Mouse (Mus musculus) stomach, embryonic 14.5 days (tissue): ENCODE data around the gene Hoxb4. TPM values are rescaled to one million over a fixed set of nuclear protein-coding genes. Genes with fewer than 3 reads are reported as not detected.
A peak's percentile ranks its signal among the peaks of the same experiment; 100 is the strongest.

Experiments used
- ATAC-seq: fragments of 200-750 bp; cut with Nextera tagmentation; 2 replicates; pipeline ENCODE4 v1.8.0; 2017; ENCODE audit warnings: low read depth, moderate TSS enrichment; ENCODE audit not compliant: insufficient number of reproducible peaks, insufficient read depth, low FRiP score
- H3K27ac ChIP-seq: fragments of 300-500 bp; sonication (generic); 2 replicates; pipeline ENCODE4 v1.5.1; 2014; ENCODE audit warnings: mild to moderate bottlenecking, low read length, moderate library complexity, mixed read lengths
- H3K27me3 ChIP-seq: fragments of 300-500 bp; sonication (generic); 2 replicates; pipeline ENCODE4 v1.6.1; 2014; ENCODE audit warnings: low read length, control low read depth, mixed read lengths; ENCODE audit not compliant: control insufficient read depth, insufficient read depth
- H3K36me3 ChIP-seq: fragments of 300-500 bp; sonication (generic); 2 replicates; pipeline ENCODE4 v1.6.1; 2014; ENCODE audit warnings: mild to moderate bottlenecking, control low read depth, low read length, moderate library complexity, mixed read lengths; ENCODE audit not compliant: control insufficient read depth, insufficient read depth
- H3K4me1 ChIP-seq: fragments of 300-500 bp; sonication (generic); 2 replicates; pipeline ENCODE4 v1.6.1; 2014; ENCODE audit warnings: low read length, control low read depth, mixed read lengths; ENCODE audit not compliant: control insufficient read depth, insufficient read depth
- H3K4me2 ChIP-seq: fragments of 300-500 bp; sonication (generic); replicated peaks from 2 replicates; pipeline ENCODE4 v1.6.1; 2014; ENCODE audit warnings: low read depth, low read length, control low read depth
- H3K4me3 ChIP-seq: fragments of 300-500 bp; sonication (generic); 2 replicates; pipeline ENCODE4 v1.5.1; 2014; ENCODE audit warnings: low read depth, low read length, control low read depth
- H3K9ac ChIP-seq: fragments of 300-500 bp; sonication (generic); replicated peaks from 2 replicates; pipeline ENCODE4 v1.6.1; 2014; ENCODE audit warnings: low read depth, mild to moderate bottlenecking, control low read depth, low read length, moderate library complexity, mixed read lengths
- H3K9me3 ChIP-seq: fragments of 300-500 bp; sonication (generic); 2 replicates; pipeline ENCODE4 v1.6.1; 2016; ENCODE audit warnings: low read depth, low read length, control low read depth; ENCODE audit not compliant: control insufficient read depth
- WGBS: fragments of 180-500 bp; shearing (Covaris S2); extraction: QIAGEN DNeasy Blood & Tissue Kit; methylation state at CpG from one replicate; pipeline ENCODE4 v1.1.7; 2014; 5-methylcytosine and 5-hydroxymethylcytosine counted together
- polyA plus RNA-seq: library from polyadenylated mRNA; unstranded; fragments of >200 nt; fragmentation: Nextera tagmentation; extraction: Ambion mirVana; gene quantifications from 2 replicates; pipeline ENCODE4 v1.2.1, GENCODE M21; 2014

Gene Hoxb4
- polyA plus RNA-seq, 1 experiment from 2014 or later: 3.7 TPM

- peaks cover 6% of the 10 kb centered on the region; the same call in 1 of the 2 replicates for H3K27me3 ChIP-seq
These were observed 11.7 kb upstream of the Hoxb4 start for GRCm38 (mm10) chr11:96306183-96306907.

GRCm38 (mm10) chr11:96306908-96307269, 11.2 kb upstream of the Hoxb4 start:
- peak overlapping the region; percentile 83 for H3K9ac ChIP-seq
- H3K27me3 ChIP-seq: peaks cover 4% of the 10 kb centered on the region; the same call in 1 of the 2 replicates
- ATAC-seq: no peak
- no peaks in the 10 kb centered on the region for H3K9me3 ChIP-seq
- 16% methylated on average over 13 of the region's 13 CpGs for WGBS
- H3K36me3 ChIP-seq: no peaks in the 10 kb centered on the region
- peaks cover 6% of the 10 kb centered on the region; the same call in 1 of the 2 replicates for H3K4me1 ChIP-seq
- H3K27ac ChIP-seq: peak overlapping the region; percentile 100
- H3K4me3 ChIP-seq: peak overlapping the region; percentile 47
- H3K4me2 ChIP-seq: peak overlapping the region; percentile 95

More at GRCm38 (mm10) chr11:96306183-96306907, 11.7 kb upstream of the Hoxb4 start:
- 26% methylated on average over 7 of the region's 7 CpGs for WGBS
- Histone ChIP-seq H3K9me3 (no peaks in the 10 kb centered on the region), H3K4me3 (peak overlapping the region; percentile 47), H3K9ac (peak overlapping the region; percentile 83), H3K36me3 (no peaks in the 10 kb centered on the region), H3K27ac (peak overlapping the region; percentile 100), H3K4me2 (peak overlapping the region; percentile 95), H3K4me1 (peaks cover 6% of the 10 kb centered on the region; the same call in 1 of the 2 replicates)
- ATAC-seq: no peak

- H3K4me2 ChIP-seq: peak overlapping the region; percentile 95
- peaks cover 3% of the 10 kb centered on the region; the same call in 1 of the 2 replicates for H3K27me3 ChIP-seq
- H3K4me3 ChIP-seq: peak overlapping the region; percentile 47
- peak overlapping the region; percentile 100 for H3K27ac ChIP-seq
- peak overlapping the region; percentile 83 for H3K9ac ChIP-seq
- WGBS: 22% methylated on average over 4 of the region's 4 CpGs
- no peak for ATAC-seq
- H3K9me3 ChIP-seq: no peaks in the 10 kb centered on the region
- H3K4me1 ChIP-seq: peaks cover 13% of the 10 kb centered on the region; the same call in 1 of the 2 replicates
- no peaks in the 10 kb centered on the region for H3K36me3 ChIP-seq
These were observed 9.3 kb upstream of the Hoxb4 start for GRCm38 (mm10) chr11:96308763-96309162.

GRCm38 (mm10) chr11:96309288-96309687, 8.8 kb upstream of the Hoxb4 start:
- peaks cover 3% of the 10 kb centered on the region; the same call in 1 of the 2 replicates for H3K27me3 ChIP-seq
- peaks cover 18% of the 10 kb centered on the region; the same call in 1 of the 2 replicates for H3K4me1 ChIP-seq
- no peak for ATAC-seq
- no peaks in the 10 kb centered on the region for H3K36me3 ChIP-seq
- WGBS: 23% methylated on average over 4 of the region's 4 CpGs
- no peaks in the 10 kb centered on the region for H3K9me3 ChIP-seq
- peak overlapping the region; percentile 47 for H3K4me3 ChIP-seq
- peak overlapping the region; percentile 95 for H3K4me2 ChIP-seq
- H3K9ac ChIP-seq: peak overlapping the region; percentile 83
- H3K27ac ChIP-seq: peak overlapping the region; percentile 100

GRCm38 (mm10) chr11:96310183-96310938, 7.7 kb upstream of the Hoxb4 start:
- 15% methylated on average over 20 of the region's 20 CpGs for WGBS
- peak overlapping the region; percentile 83 for H3K9ac ChIP-seq
- peak overlapping the region; percentile 95 for H3K4me2 ChIP-seq
- no peak for ATAC-seq
- peak overlapping the region; percentile 100 for H3K27ac ChIP-seq
- no peaks in the 10 kb centered on the region for H3K9me3 ChIP-seq
- peak overlapping the region; percentile 47 for H3K4me3 ChIP-seq
- H3K27me3 ChIP-seq: peaks cover 3% of the 10 kb centered on the region; the same call in 1 of the 2 replicates
- H3K4me1 ChIP-seq: peaks cover 20% of the 10 kb centered on the region; the same call in 1 of the 2 replicates
- no peaks in the 10 kb centered on the region for H3K36me3 ChIP-seq

- no peaks in the 10 kb centered on the region for H3K27me3 ChIP-seq
- peak overlapping the region; percentile 100 for H3K27ac ChIP-seq
- H3K36me3 ChIP-seq: no peaks in the 10 kb centered on the region
- ATAC-seq: no peak
- H3K9me3 ChIP-seq: no peaks in the 10 kb centered on the region
- peaks cover 24% of the 10 kb centered on the region for H3K4me1 ChIP-seq
- peak overlapping the region; percentile 47 for H3K4me3 ChIP-seq
- peak overlapping the region; percentile 83 for H3K9ac ChIP-seq
- peak overlapping the region; percentile 95 for H3K4me2 ChIP-seq
- WGBS: 13% methylated on average over 6 of the region's 6 CpGs
These were observed 7.0 kb upstream of the Hoxb4 start for GRCm38 (mm10) chr11:96311097-96311496.

- H3K9me3 ChIP-seq: no peaks in the 10 kb centered on the region
- peak overlapping the region; percentile 95 for H3K4me2 ChIP-seq
- no peaks in the 10 kb centered on the region for H3K36me3 ChIP-seq
- no peaks in the 10 kb centered on the region for H3K27me3 ChIP-seq
- 2% methylated on average over 31 of the region's 31 CpGs for WGBS
- H3K9ac ChIP-seq: peak overlapping the region; percentile 83
- peaks cover 25% of the 10 kb centered on the region for H3K4me1 ChIP-seq
- ATAC-seq: peak; percentile 74; the same call in 1 of the 2 replicates
- H3K4me3 ChIP-seq: peak overlapping the region; percentile 47
- peak overlapping the region; percentile 100 for H3K27ac ChIP-seq
These were observed 6.3 kb upstream of the Hoxb4 start for GRCm38 (mm10) chr11:96311520-96312417.
